Mouse (Mus musculus) lung, postnatal 0 days (tissue): ENCODE results near the gene Bmpr1a. TPM values are rescaled to one million over a fixed set of nuclear protein-coding genes. Genes with fewer than 3 reads are reported as not detected.

Source experiments
- ATAC-seq: fragments of 200-750 bp; cut with Nextera tagmentation; 2 replicates; pipeline ENCODE4 v1.8.0; 2017; ENCODE audit warnings: moderate library complexity
- DNase-seq: peaks from one replicate; pipeline ENCODE4 v3.0.0-alpha.2; 2016; ENCODE audit warnings: low spot score
- H3K27ac ChIP-seq: fragments of 300-500 bp; sonication (generic); 2 replicates; pipeline ENCODE4 v1.5.1; 2014; ENCODE audit warnings: antibody characterized with exemption, mild to moderate bottlenecking, low read length, mixed read lengths
- H3K27me3 ChIP-seq: fragments of 300-500 bp; sonication (generic); replicated peaks from 2 replicates; pipeline ENCODE4 v1.6.1; 2014; ENCODE audit warnings: low read length, mixed read lengths; ENCODE audit not compliant: insufficient read depth
- H3K36me3 ChIP-seq: fragments of 300-500 bp; sonication (generic); 2 replicates; pipeline ENCODE4 v1.6.1; 2014; ENCODE audit warnings: low read length, mixed read lengths; ENCODE audit not compliant: insufficient read depth
- H3K4me1 ChIP-seq: fragments of 300-500 bp; sonication (generic); 2 replicates; pipeline ENCODE4 v1.6.1; 2014; ENCODE audit warnings: antibody characterized with exemption, low read depth, low read length, mixed read lengths; ENCODE audit not compliant: insufficient read depth
- H3K4me2 ChIP-seq: fragments of 300-500 bp; sonication (generic); replicated peaks from 2 replicates; pipeline ENCODE4 v1.6.1; 2014; ENCODE audit warnings: low read depth, mild to moderate bottlenecking, low read length, moderate library complexity, mixed read lengths
- H3K4me3 ChIP-seq: fragments of 300-500 bp; sonication (generic); 2 replicates; pipeline ENCODE4 v1.5.1; 2014; ENCODE audit warnings: low read depth, low read length
- H3K9ac ChIP-seq: fragments of 300-500 bp; sonication (generic); replicated peaks from 2 replicates; pipeline ENCODE4 v1.6.1; 2014; ENCODE audit warnings: low read depth, mild to moderate bottlenecking
- H3K9me3 ChIP-seq: fragments of 300-500 bp; sonication (generic); 2 replicates; pipeline ENCODE4 v1.6.1; 2016; ENCODE audit warnings: low read length, mixed read lengths
- CTCF ChIP-seq: IDR thresholded peaks from 2 replicates; pipeline ENCODE4 v1.5.1; 2016; ENCODE audit warnings: antibody characterized with exemption, mild to moderate bottlenecking
- EP300 ChIP-seq: IDR thresholded peaks from 2 replicates; pipeline ENCODE4 v1.6.1; 2016; ENCODE audit warnings: antibody characterized with exemption, mild to moderate bottlenecking, control low read depth
- WGBS: fragments of 180-500 bp; shearing (Covaris S2); extraction: QIAGEN DNeasy Blood & Tissue Kit; methylation state at CpG from one replicate; pipeline ENCODE4 v1.1.7; 2014; 5-methylcytosine and 5-hydroxymethylcytosine counted together
- polyA plus RNA-seq: library from polyadenylated mRNA; unstranded; fragments of >200 nt; fragmentation: Nextera tagmentation; extraction: Ambion mirVana; gene quantifications from 2 replicates; pipeline ENCODE4 v1.2.1, GENCODE M21; 2015

Gene Bmpr1a
- polyA plus RNA-seq: 19.6 and 20.8 TPM in 2 replicates

DNA sequence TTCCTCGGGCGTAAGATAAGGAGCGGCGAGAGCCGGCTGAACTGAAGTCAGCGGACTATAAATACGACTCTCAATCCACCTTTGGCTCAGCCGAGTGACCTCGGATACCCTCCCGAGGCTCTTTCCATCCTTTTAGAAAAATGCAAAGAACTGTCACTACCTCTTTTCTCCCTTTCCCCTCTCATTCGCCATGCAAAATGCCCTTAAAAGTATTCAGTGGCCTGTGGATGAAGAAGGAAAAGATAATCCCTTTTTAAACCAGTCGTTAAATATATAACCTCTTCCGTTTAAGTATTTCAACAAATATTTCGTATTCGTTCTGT is at the start of gene Bmpr1a:
TSS of gene Bmpr1a (minus strand) at position 17 of the 323 bp plus-strand sequence.
- Histone ChIP-seq H3K27ac (peak within 1 kb of the TSS; percentile 97), H3K9me3 (no peaks in the 10 kb centered on the region), H3K4me3 (peak within 1 kb of the TSS; percentile 92), H3K27me3 (no peaks in the 10 kb centered on the region), H3K9ac (peak within 1 kb of the TSS; percentile 95), H3K4me2 (peak within 1 kb of the TSS; percentile 86), H3K4me1 (peaks cover 11% of the 10 kb centered on the region; the same call in 1 of the 2 replicates), H3K36me3 (no peaks in the 10 kb centered on the region)
- 4% methylated on average over 15 of the region's 15 CpGs for WGBS
- ATAC-seq (no peak; the same call in 1 of the 2 replicates), DNase-seq (no peak)
- no peak for TF ChIP-seq CTCF
- 0 out of 2 replicates have a peak, but pooled peaks have one; percentile 20 for TF ChIP-seq EP300

DNA sequence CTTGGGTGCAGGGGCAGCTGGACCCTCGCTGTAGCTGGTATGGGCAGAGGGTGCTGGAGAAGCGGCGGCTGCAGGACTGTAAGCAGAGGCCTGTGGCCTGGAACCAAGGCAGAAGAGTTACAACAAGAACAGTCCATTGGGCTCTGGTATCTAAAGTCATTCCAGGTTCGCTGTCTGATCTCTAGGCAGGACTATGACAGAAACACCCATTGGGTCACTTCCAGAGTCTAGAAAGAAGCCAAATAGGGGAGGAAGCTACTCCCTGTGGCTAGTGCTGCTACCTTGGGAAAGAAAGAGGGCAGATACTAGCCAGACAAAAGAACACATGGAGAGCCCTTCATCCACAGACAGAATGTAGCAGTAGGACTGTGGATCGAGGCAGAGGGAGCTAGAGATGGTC is 49.1 kb upstream of the Bmpr1a start:
- TF ChIP-seq CTCF: no peak
- no peak for TF ChIP-seq EP300
- WGBS: 91% methylated on average over 5 of the region's 5 CpGs
- no peak overlapping the region for H3K27ac ChIP-seq
- no peak overlapping the region for H3K4me2 ChIP-seq
- DNase-seq: no peak
- no peaks in the 10 kb centered on the region for H3K9me3 ChIP-seq
- H3K36me3 ChIP-seq: no peaks in the 10 kb centered on the region
- H3K27me3 ChIP-seq: no peaks in the 10 kb centered on the region
- no peak overlapping the region for H3K9ac ChIP-seq
- no peaks in the 10 kb centered on the region for H3K4me1 ChIP-seq
- H3K4me3 ChIP-seq: no peak overlapping the region
- no peak for ATAC-seq

DNA sequence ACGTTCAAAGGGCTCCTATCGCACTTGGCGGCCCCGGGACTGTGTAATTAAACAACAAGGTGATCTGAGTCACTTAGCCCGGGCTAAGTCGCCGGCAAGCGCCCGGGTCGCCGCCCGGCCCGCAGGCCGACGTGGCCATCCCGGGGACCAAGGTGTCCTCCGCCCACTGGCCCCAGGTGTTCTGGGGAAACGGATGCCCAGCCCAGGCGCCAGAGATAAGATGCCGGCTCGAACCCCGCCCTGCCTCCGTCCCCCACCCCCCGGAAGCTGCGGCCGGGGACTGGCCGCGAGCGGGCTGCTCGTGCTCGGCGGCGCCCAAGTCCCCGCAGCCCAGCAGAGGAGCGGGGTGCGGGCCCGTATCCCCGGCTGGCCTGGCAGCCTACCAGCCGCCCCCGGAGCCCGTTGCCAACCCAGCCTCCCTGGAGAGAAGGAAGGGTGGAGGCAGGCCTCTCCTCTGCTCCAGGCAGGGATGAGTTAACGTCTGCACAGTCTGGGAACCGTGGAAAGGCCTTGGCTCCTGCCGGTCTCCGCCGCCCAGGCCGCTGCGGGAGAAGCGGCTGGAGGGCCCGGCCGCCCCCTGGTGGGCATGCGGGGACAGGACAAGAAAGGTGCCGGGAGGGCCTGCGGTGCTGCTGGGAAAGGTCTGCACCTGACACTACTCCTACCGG is 46.0 kb upstream of the Bmpr1a start:
- H3K4me1 ChIP-seq: no peaks in the 10 kb centered on the region
- no peaks in the 10 kb centered on the region for H3K9me3 ChIP-seq
- ATAC-seq: peak; percentile 92
- H3K27ac ChIP-seq: peak overlapping the region; percentile 82
- peak overlapping the region; percentile 73 for H3K9ac ChIP-seq
- peak; percentile 98 for TF ChIP-seq CTCF
- TF ChIP-seq EP300: no peak
- DNase-seq: peak; percentile 95
- WGBS: 4% methylated on average over 41 of the region's 55 CpGs
- H3K36me3 ChIP-seq: no peaks in the 10 kb centered on the region
- H3K27me3 ChIP-seq: no peaks in the 10 kb centered on the region
- H3K4me3 ChIP-seq: peak overlapping the region; percentile 67
- H3K4me2 ChIP-seq: peak overlapping the region; percentile 98

DNA sequence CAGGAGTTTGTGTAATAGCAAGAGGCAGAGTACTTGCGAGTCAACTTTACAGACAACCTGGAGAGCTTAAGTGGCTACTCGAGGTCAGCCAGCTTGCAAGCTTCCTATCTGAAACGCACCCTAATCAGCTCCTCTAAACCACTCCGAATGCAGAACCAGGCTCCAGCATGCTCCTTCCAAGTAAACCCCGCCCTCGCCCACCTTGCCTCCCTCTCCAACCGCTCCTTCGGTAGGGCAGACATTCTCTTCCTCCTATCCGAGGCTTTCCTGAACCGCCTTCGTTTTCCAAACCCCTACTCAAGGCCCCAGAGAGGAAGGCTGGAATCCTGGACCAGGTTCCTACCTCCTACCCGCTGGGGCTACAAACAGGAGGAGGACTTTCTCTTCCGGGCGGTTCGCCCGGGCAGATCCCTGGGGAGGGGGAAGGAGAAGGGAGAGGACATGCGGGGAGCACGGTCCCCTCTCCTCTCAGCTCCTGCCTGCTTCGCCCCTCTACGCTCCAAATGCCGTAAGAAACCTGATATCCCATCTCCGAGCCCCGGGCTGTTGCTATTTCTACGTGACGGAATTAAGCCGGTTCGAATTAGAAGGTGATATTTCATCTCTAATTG is 45.4 kb upstream of the Bmpr1a start:
- no peaks in the 10 kb centered on the region for H3K36me3 ChIP-seq
- H3K9me3 ChIP-seq: no peaks in the 10 kb centered on the region
- 1% methylated on average over 26 of the region's 27 CpGs for whole genome bisulfite sequencing
- H3K27ac ChIP-seq: peak overlapping the region; percentile 82
- H3K27me3 ChIP-seq: no peaks in the 10 kb centered on the region
- ATAC-seq (peak; percentile 79), DNase-seq (peak; percentile 88)
- no peak for TF ChIP-seq CTCF
- no peak for TF ChIP-seq EP300
- H3K4me1 ChIP-seq: no peaks in the 10 kb centered on the region
- H3K9ac ChIP-seq: peak overlapping the region; percentile 73
- H3K4me2 ChIP-seq: peak overlapping the region; percentile 98
- peak overlapping the region; percentile 67 for H3K4me3 ChIP-seq

GRCm38 (mm10) chr14:34544545-34544944 is 41.4 kb upstream of the Bmpr1a start:
- no peaks in the 10 kb centered on the region for H3K27me3 ChIP-seq
- no peaks in the 10 kb centered on the region for H3K4me1 ChIP-seq
- H3K9ac ChIP-seq: no peak overlapping the region
- H3K4me3 ChIP-seq: no peak overlapping the region
- H3K4me2 ChIP-seq: no peak overlapping the region
- no peaks in the 10 kb centered on the region for H3K36me3 ChIP-seq
- no peak overlapping the region for H3K27ac ChIP-seq
- ATAC-seq: no peak
- H3K9me3 ChIP-seq: no peaks in the 10 kb centered on the region
- TF ChIP-seq CTCF (no peak), EP300 (no peak)
- 56% methylated on average over 2 of the region's 2 CpGs for WGBS
- no peak for DNase-seq

DNA sequence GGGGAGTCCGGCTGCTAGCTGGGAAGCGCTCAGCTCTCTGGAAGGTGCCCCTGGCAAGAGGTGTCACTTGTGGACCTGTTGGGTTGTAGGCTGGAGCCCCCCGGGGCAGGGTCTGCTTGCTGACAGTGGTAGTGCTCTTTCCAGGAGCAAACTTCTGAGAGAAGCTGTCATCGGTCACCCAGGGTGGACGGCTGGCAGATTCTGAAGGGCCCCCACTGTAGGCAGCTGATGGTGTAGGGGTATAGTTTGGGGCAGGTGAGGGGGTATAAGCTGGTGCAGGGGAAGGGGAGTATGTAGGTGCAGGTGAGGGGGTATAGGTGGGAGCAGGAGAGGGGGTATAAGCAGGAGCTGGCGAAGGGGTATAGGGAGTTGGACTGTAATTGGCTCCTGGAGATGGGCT is 40.9 kb upstream of the Bmpr1a start:
- ATAC-seq: no peak
- Histone ChIP-seq H3K9ac (no peak overlapping the region), H3K27ac (no peak overlapping the region), H3K4me2 (no peak overlapping the region), H3K36me3 (no peaks in the 10 kb centered on the region), H3K4me1 (no peaks in the 10 kb centered on the region), H3K9me3 (no peaks in the 10 kb centered on the region), H3K4me3 (no peak overlapping the region), H3K27me3 (no peaks in the 10 kb centered on the region)
- 85% methylated on average over 6 of the region's 6 CpGs for WGBS
- DNase-seq: no peak
- TF ChIP-seq CTCF: no peak
- no peak for TF ChIP-seq EP300
